Comparison of ENCODE assay signal across 8 mouse cellular contexts in genomic region chr11:102244926-102245449, GRCm38 (mm10). TPM values are rescaled to one million over a fixed set of nuclear protein-coding genes. Genes with fewer than 3 reads are reported as not detected.
DNase-seq lines count a peak whose midpoint lies in the region; ATAC-seq and TF ChIP-seq lines count a peak whose summit lies in the region.

No protein-coding gene starts in this region.

- no peaks in the 10 kb centered on the region for H3K36me3 ChIP-seq in CH12.LX (replicated peaks in 1 of 2; ENCODE audit: control insufficient read depth in 1 of 2, insufficient read depth in 1 of 2, low read length in 1 of 2)
- H3K36me3 ChIP-seq in liver, embryonic 15.5 days (replicated peaks), result no peaks in the 10 kb centered on the region

- DNase-seq in CH12.LX (ENCODE audit: extremely low read depth), result peak; percentile 66
- peak; percentile 91 to 96 for DNase-seq in adrenal gland, adult (ENCODE audit: inconsistent age in 2 of 2, low spot score in 1 of 2)
- DNase-seq in embryo, embryonic 9.5 days (ENCODE audit: extremely low spot score), result peak; percentile 39
- peak; percentile 70 to 71 for DNase-seq in heart, adult 9 months (ENCODE audit: low spot score in 2 of 2)
- DNase-seq in kidney, postnatal 36 days, result peak; percentile 32 to 43
- peak; percentile 54 for DNase-seq in neural tube, embryonic 10.5 days (ENCODE audit: extremely low spot score, low spot score)

- WGBS in liver, embryonic 15.5 days (ENCODE audit: insufficient replicate concordance), result 1% methylated on average over 32 of the region's 32 CpGs

- dilution Hi-C loops in CH12.LX (cut with MboI; ENCODE audit: extremely low pct_ligation_motif_present, extremely low pct_unique_long_range_greater_than_20kb, low sequenced_read_pairs), result no loop called here

- peaks cover 24% of the 10 kb centered on the region for H3K27me3 ChIP-seq in CH12.LX (replicated peaks)
- H3K27me3 ChIP-seq in liver, embryonic 15.5 days, result peaks cover 20% of the 10 kb centered on the region

- H3K79me2 ChIP-seq in CH12.LX (replicated peaks; ENCODE audit: control insufficient read depth, extremely low read depth, insufficient read depth, poor library complexity, severe bottlenecking), result peaks cover 3% of the 10 kb centered on the region; the same call in 1 of the 2 replicates

- no peak for ATAC-seq in liver, embryonic 15.5 days (ENCODE audit: insufficient read depth)
- no peak for ATAC-seq in erythroid progenitor cell, adult 5-6 weeks (replicated peaks; ENCODE audit: low FRiP score, poor library complexity, severe bottlenecking)

- 0 out of 2 replicates have a peak, but pooled peaks have one; percentile 14 for TF ChIP-seq POLR2A in CH12.LX (IDR thresholded peaks at IDR 0.05; ENCODE audit: low read depth, low read length)

- peak; percentile 58; the same call in 1 of the 2 replicates for TF ChIP-seq EP300 in CH12.LX (IDR thresholded peaks at IDR 0.05; ENCODE audit: low read length)

- TF ChIP-seq RAD21 in CH12.LX (IDR thresholded peaks at IDR 0.05; ENCODE audit: low read depth, low read length), result no peak

- no peak for TF ChIP-seq CTCF in CH12.LX (conservative IDR thresholded peaks at IDR 0.05 in 1 of 2, IDR thresholded peaks at IDR 0.05 in 1 of 2; ENCODE audit: low read depth in 2 of 2, low read length in 2 of 2)

- H3K4me3 ChIP-seq in CH12.LX (replicated peaks in 1 of 3; ENCODE audit: low read depth in 2 of 3, low read length in 2 of 3, poor library complexity in 1 of 3), result peak overlapping the region in 1 of 3 experiments; percentile 20
- H3K4me3 ChIP-seq in liver, embryonic 15.5 days (replicated peaks), result peak overlapping the region; percentile 12; the same call in 1 of the 2 replicates

- H3K9me3 ChIP-seq in CH12.LX (replicated peaks; ENCODE audit: low read length), result peaks cover 11% of the 10 kb centered on the region
- H3K9me3 ChIP-seq in liver, embryonic 15.5 days (replicated peaks), result no peaks in the 10 kb centered on the region

- in situ Hi-C loops in CH12.LX (cut with MboI; ENCODE audit: low pct_ligation_motif_present, low pct_unique_long_range_greater_than_20kb, low sequenced_read_pairs), result no loop called here

- H3K27ac ChIP-seq in CH12.LX (ENCODE audit: insufficient read depth, low read depth), result no peak overlapping the region
- H3K27ac ChIP-seq in liver, embryonic 15.5 days (replicated peaks), result no peak overlapping the region

- H3K9ac ChIP-seq in CH12.LX (ENCODE audit: insufficient read depth, low read depth), result peak overlapping the region; percentile 41
- H3K9ac ChIP-seq in liver, embryonic 15.5 days, result no peak overlapping the region

- peaks cover 8 to 23% of the 10 kb centered on the region in 2 experiments for H3K4me1 ChIP-seq in CH12.LX (ENCODE audit: control insufficient read depth in 1 of 2, insufficient read depth in 2 of 2)
- peaks cover 21% of the 10 kb centered on the region for H3K4me1 ChIP-seq in liver, embryonic 15.5 days (replicated peaks)

- H3K4me2 ChIP-seq in CH12.LX (ENCODE audit: insufficient read depth, low read depth, poor library complexity, severe bottlenecking), result peak overlapping the region; percentile 62
- peak overlapping the region; percentile 58 for H3K4me2 ChIP-seq in liver, embryonic 15.5 days

TF ChIP-seq in CH12.LX, 34 proteins besides CTCF, POLR2A, EP300 and RAD21 (continues in another document):
- TF ChIP-seq JUN (IDR thresholded peaks at IDR 0.05; ENCODE audit: insufficient read depth, low read depth, low read length) (peak; percentile 27; the same call in 1 of the 2 replicates), RCOR1 (conservative IDR thresholded peaks at IDR 0.05; ENCODE audit: low read depth, low read length) (no peak), MAX (IDR thresholded peaks at IDR 0.05; ENCODE audit: low read length) (peak; percentile 46; the same call in 1 of the 2 replicates), CHD2 (IDR thresholded peaks at IDR 0.05; ENCODE audit: low read length) (peak; percentile 54; the same call in 1 of the 2 replicates), NELFE (IDR thresholded peaks at IDR 0.05; ENCODE audit: low read depth, low read length) (no peak), ZKSCAN1 (IDR thresholded peaks at IDR 0.05; ENCODE audit: borderline replicate concordance, low read depth, low read length) (no peak), USF2 (conservative IDR thresholded peaks at IDR 0.05; ENCODE audit: low read depth, low read length) (no peak), SIN3A (IDR thresholded peaks at IDR 0.05; ENCODE audit: low read length) (peak; percentile 56; the same call in 1 of the 2 replicates), MEF2A (IDR thresholded peaks at IDR 0.05; ENCODE audit: borderline replicate concordance, low read depth, low read length) (no peak), IRF4 (IDR thresholded peaks at IDR 0.05; ENCODE audit: low read depth, low read length) (peak; percentile 82), TBP (conservative IDR thresholded peaks at IDR 0.05; ENCODE audit: low read depth, low read length) (no peak), PAX5 (IDR thresholded peaks at IDR 0.05; ENCODE audit: low read length) (no peak), POLR2AphosphoS2 (IDR thresholded peaks at IDR 0.05; ENCODE audit: low read depth, low read length) (no peak), NRF1 (IDR thresholded peaks at IDR 0.05; ENCODE audit: low read depth, low read length) (peak; percentile 56), KAT2A (IDR thresholded peaks at IDR 0.05; ENCODE audit: insufficient replicate concordance, low read length) (no peak), SMC3 (IDR thresholded peaks at IDR 0.05; ENCODE audit: low read depth, low read length) (no peak), MXI1 (IDR thresholded peaks at IDR 0.05; ENCODE audit: low read depth, low read length) (peak; percentile 59; the same call in 1 of the 2 replicates), BHLHE40 (IDR thresholded peaks at IDR 0.05; ENCODE audit: low read depth, low read length) (peak; percentile 27), E2F4 (IDR thresholded peaks at IDR 0.05; ENCODE audit: insufficient replicate concordance, low read depth, low read length) (peak; percentile 81; the same call in 1 of the 2 replicates), GABPA (IDR thresholded peaks at IDR 0.05; ENCODE audit: insufficient replicate concordance, low read depth, low read length) (no peak), ZNF384 (IDR thresholded peaks at IDR 0.05; ENCODE audit: low read depth, low read length) (peak; percentile 82), ZMIZ1 (IDR thresholded peaks at IDR 0.05; ENCODE audit: low read depth, low read length) (no peak), TCF12 (IDR thresholded peaks at IDR 0.05; ENCODE audit: low read depth, low read length) (peak; percentile 35; the same call in 1 of the 2 replicates), ELF1 (IDR thresholded peaks at IDR 0.05; ENCODE audit: low read depth, low read length) (peak; percentile 61), ZC3H11A (IDR thresholded peaks at IDR 0.05; ENCODE audit: low read depth, low read length) (no peak), HCFC1 (IDR thresholded peaks at IDR 0.05; ENCODE audit: low read depth, low read length) (no peak), USF1 (IDR thresholded peaks at IDR 0.05; ENCODE audit: low read depth, low read length) (no peak), ETS1 (conservative IDR thresholded peaks at IDR 0.05; ENCODE audit: low read depth, low read length) (peak; percentile 79), MAZ (IDR thresholded peaks at IDR 0.05; ENCODE audit: low read depth, low read length) (peak; percentile 65), MYC (IDR thresholded peaks at IDR 0.05; ENCODE audit: low read depth, low read length) (peak; percentile 14; the same call in 1 of the 2 replicates)

RNA-seq across cellular contexts. Expression of gene BC030867, which starts 3.7 kb away (rescaled TPM):
- total RNA-seq in CH12.LX (2012; rRNA removed) (25.6 and 26.2 TPM in 2 replicates), CH12.LX (2014; rRNA removed) (9.7 and 11.4 TPM in 2 replicates)
- 34.0 and 35.2 TPM in 2 replicates for polyA plus RNA-seq in CH12.LX (2012; ENCODE audit: insufficient read length, low read depth)
- polyA plus RNA-seq in liver, embryonic 15.5 days (2015; fragmentation: Nextera tagmentation; extraction: Ambion mirVana), result 14.1 and 15.3 TPM in 2 replicates
- total RNA-seq in erythroid progenitor cell, adult 5-6 weeks (2015; ENCODE audit: low replicate concordance), result 26.7 and 30.2 TPM in 2 replicates
- total RNA-seq in erythroid progenitor cell, adult 5-6 weeks (2017; ENCODE audit: low replicate concordance), result 14.4 and 14.5 TPM in 2 replicates

RNA-seq across cellular contexts. Expression of gene Hdac5, which starts 15.0 kb away (rescaled TPM):
- total RNA-seq in CH12.LX (2012; rRNA removed) (49.6 and 49.9 TPM in 2 replicates), CH12.LX (2014; rRNA removed) (23.3 and 24.9 TPM in 2 replicates)
- polyA plus RNA-seq in CH12.LX (2012; ENCODE audit: insufficient read length, low read depth), result 46.4 and 53.9 TPM in 2 replicates
- polyA plus RNA-seq in liver, embryonic 15.5 days (2015; fragmentation: Nextera tagmentation; extraction: Ambion mirVana), result 17.3 and 17.5 TPM in 2 replicates
- 11.9 and 36.9 TPM in 2 replicates for total RNA-seq in erythroid progenitor cell, adult 5-6 weeks (2015; ENCODE audit: low replicate concordance)
- 6.4 and 9.9 TPM in 2 replicates for total RNA-seq in erythroid progenitor cell, adult 5-6 weeks (2017; ENCODE audit: low replicate concordance)

RNA-seq across cellular contexts. Expression of gene Asb16, which starts 23.6 kb away (rescaled TPM):
- total RNA-seq in CH12.LX (2012; rRNA removed) (0.04 TPM in 1 of 2 replicates, not detected in the other), CH12.LX (2014; rRNA removed) (not detected in 2 replicates)
- polyA plus RNA-seq in CH12.LX (2012; ENCODE audit: insufficient read length, low read depth), result not detected in 2 replicates
- polyA plus RNA-seq in liver, embryonic 15.5 days (2015; fragmentation: Nextera tagmentation; extraction: Ambion mirVana), result 0.05 and 0.06 TPM in 2 replicates
- not detected in 2 replicates for total RNA-seq in erythroid progenitor cell, adult 5-6 weeks (2015; ENCODE audit: low replicate concordance)
- not detected in 2 replicates for total RNA-seq in erythroid progenitor cell, adult 5-6 weeks (2017; ENCODE audit: low replicate concordance)

RNA-seq across cellular contexts. Expression of gene Tmub2, which starts 39.7 kb away (rescaled TPM):
- 27.8 and 31.0 TPM in 2 replicates for total RNA-seq in CH12.LX (2012; rRNA removed)
- total RNA-seq in CH12.LX (2014; rRNA removed), result 24.8 and 27.0 TPM in 2 replicates
- 32.4 and 32.9 TPM in 2 replicates for polyA plus RNA-seq in CH12.LX (2012; ENCODE audit: insufficient read length, low read depth)
- polyA plus RNA-seq in liver, embryonic 15.5 days (2015; fragmentation: Nextera tagmentation; extraction: Ambion mirVana), result 26.1 and 28.9 TPM in 2 replicates
- 46.1 and 52.6 TPM in 2 replicates for total RNA-seq in erythroid progenitor cell, adult 5-6 weeks (2015; ENCODE audit: low replicate concordance)
- 36.9 and 43.5 TPM in 2 replicates for total RNA-seq in erythroid progenitor cell, adult 5-6 weeks (2017; ENCODE audit: low replicate concordance)

RNA-seq across cellular contexts. Expression of gene Atxn7l3, which starts 51.4 kb away (rescaled TPM):
- 46.6 and 51.3 TPM in 2 replicates for total RNA-seq in CH12.LX (2012; rRNA removed)
- 38.3 and 40.7 TPM in 2 replicates for total RNA-seq in CH12.LX (2014; rRNA removed)
- 52.0 and 59.0 TPM in 2 replicates for polyA plus RNA-seq in CH12.LX (2012; ENCODE audit: insufficient read length, low read depth)
- polyA plus RNA-seq in liver, embryonic 15.5 days (2015; fragmentation: Nextera tagmentation; extraction: Ambion mirVana), result 3.8 and 4.6 TPM in 2 replicates
- total RNA-seq in erythroid progenitor cell, adult 5-6 weeks (2015; ENCODE audit: low replicate concordance), result 14.3 and 22.0 TPM in 2 replicates
- total RNA-seq in erythroid progenitor cell, adult 5-6 weeks (2017; ENCODE audit: low replicate concordance), result 9.8 and 16.8 TPM in 2 replicates

Comparison
In these comparisons a context has a peak if more than half of its experiments do, and no peak if none do; other contexts are left out.
1. DNase-seq: peak in every context shown above with its lines; median percentile 94 in adrenal gland, adult; 70 in heart, adult 9 months; 66 in CH12.LX; 54 in neural tube, embryonic 10.5 days; 39 in embryo, embryonic 9.5 days; 38 in kidney, postnatal 36 days.